Mouse (Mus musculus): ENCODE measurements around the gene Cnr2.

Gene Cnr2

DNA sequence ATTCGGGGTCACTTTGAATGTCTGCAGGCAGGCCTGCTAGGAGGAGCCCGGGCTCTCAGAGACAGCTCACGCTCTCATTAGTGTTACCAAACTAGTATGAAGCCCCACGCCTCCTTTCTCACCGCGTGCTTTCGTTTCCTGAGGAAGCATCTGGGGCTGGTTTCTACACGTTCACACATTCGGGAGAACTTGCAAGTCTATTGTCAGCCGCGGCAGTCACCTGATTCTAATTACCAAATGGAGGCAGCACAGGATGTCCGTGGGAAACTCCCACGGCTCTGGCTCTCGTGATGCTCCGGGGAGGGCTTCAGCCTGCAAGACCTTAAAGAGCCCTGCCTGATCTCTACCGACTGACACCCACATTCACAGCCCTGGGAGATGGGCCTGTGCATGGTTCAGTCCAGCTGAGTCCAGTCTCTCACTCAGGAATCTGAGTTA is 18.6 kb upstream of the Cnr2 start:
- DNase-seq (ENCODE audit: low spot score): peak; percentile 69

DNA sequence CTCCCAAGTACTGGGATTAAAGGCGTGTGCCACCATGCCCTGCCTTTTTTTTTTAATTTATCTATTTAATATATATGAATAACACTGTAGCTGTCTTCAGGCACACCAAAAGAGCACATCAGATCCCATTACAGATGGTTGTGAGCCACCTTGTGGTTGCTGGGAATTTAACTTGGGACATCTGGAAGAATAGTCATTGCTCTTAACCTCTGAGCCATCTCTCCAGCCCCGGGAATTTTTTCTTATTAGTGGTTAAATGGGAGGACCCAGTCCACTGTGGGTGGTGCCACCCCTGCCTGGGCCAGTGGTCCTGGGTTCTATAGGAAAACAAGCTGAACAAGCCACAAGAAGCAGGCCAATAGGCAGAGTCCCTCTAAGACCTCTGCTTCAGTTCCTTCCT is 17.5 kb upstream of the Cnr2 start:
- no peak for DNase-seq (ENCODE audit: low spot score)

DNA sequence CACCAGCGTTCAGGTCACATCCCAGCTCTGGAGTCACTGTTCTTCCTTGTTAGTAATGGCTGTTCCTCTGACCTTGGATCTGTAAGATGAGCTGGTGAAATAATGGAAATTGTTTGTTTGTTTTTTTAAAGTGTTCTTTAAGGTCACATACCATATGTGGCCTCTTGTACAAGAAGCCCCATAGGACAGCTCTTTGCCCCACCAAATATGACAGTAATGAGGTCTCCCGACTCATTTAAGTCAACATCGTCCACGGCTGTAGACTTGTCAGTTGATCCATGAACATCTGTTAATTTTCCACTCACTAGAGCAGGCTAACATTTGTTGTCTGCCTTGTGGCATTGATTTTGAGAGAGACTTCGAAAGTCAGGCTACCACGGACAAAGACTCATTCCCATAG is 16.2 kb upstream of the Cnr2 start:
- DNase-seq (ENCODE audit: low spot score): no peak

DNA sequence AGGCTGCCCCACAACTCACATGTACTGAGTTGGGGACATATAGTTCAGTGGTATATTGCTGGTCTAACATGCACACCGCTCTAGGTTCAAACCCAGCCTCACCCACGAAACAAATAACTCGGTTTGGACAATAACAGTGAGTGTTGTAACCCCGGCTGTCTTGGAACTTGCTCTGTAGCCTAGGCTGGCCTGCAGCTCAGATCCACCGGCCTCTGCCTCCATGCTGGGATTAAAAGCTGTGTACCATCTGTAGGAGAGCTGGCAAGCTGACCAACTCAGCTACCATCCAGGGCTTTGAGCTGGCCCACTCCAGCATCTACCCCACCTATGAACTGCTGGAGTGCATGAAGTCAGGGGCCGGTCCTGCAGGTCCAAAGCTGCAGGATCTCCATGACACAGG is 15.2 kb upstream of the Cnr2 start:
- DNase-seq (ENCODE audit: low spot score): no peak

DNA sequence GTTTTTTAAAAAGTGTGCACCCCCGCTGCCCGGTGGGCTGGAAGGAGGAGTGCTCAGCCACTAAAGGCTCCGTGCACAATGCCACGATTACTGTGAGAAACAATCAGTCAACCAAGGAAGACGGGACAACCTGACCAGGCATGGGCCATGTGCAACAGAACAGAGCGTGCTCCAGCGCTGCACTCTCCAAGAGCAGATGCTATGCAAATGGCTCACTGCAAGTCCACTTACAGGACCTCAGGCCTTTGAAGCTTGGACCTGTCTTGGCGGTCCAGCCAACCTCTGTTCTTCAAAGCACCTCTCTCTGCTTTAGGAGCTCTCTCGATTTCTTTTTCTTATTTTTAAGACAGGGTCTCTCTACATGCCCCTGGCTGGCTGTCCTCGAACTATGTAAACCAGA is 14.6 kb upstream of the Cnr2 start:
- DNase-seq (ENCODE audit: low spot score): no peak

DNA sequence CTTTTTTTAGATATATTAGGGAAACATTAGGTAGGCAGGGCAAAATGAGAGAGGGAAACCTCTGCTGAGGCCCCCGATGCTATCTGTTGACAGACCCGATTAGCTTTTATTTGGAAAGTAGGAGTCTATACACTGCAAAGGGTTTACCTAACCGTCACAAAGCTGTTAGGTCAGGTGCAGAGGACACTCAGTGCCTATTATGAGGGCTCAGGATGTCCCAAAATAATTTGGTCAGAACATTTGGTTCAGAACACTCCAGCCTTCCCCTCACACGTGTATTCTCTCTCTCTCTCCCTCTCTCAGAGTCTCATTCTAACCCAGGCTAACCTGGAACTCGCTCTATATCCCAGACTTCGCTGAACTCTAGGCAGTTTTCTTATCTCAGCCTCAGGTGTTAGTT is 13.2 kb upstream of the Cnr2 start:
- DNase-seq (ENCODE audit: low spot score): no peak

DNA sequence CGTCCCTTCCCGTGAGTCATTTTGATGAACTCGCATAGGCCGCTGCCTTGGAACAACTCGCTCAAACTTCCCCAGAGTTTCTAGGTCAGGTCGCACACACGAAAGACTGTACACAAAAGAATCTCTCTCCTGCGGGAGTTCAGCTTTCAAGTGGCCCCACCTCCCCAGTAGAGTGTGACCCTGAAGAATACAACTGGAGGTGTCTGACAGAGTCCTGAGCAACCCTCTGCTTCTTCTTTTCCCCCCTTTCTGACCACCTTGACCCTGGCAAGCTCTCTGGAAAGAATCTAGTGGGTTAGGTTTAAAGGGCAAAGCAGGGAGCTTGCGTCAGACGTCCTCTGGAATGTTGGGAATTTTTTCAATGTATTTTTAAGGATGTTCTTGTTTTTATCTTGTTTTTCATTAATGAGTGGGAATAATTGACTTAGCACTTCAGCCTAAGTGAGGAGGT is 11.8 kb upstream of the Cnr2 start:
- DNase-seq (ENCODE audit: low spot score): no peak

DNA sequence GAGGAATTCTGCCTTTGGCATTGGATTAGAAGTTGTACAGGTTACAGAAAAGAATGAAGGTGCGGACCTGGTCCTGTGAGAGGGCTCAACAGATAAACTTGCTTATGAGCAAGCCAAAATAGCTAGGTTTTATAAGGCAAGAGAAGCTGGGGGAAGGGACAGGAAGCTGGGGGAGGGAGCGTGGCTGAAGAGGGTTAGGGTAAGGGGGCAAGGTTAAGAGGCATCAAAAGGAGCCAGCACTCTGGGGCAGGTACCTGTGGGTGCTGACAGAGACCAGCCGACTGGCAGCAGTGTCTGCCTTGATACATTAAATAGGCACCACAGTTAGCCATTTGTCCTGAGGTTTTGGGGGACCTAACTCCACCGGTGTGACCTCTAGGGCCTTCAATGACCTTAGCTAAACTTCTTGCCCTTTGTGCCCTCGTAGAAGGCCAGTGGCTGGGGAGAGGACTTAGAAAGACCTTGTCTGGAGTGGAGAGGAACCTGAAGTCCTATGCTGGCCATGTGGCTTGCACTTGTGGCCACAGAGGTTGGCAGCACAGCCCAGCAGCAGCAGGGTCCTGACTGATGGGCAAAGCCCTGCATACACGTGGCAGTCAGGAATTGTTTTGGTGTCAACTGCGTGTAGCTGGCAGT is 11.2 kb upstream of the Cnr2 start:
- no peak for DNase-seq (ENCODE audit: low spot score)

DNA sequence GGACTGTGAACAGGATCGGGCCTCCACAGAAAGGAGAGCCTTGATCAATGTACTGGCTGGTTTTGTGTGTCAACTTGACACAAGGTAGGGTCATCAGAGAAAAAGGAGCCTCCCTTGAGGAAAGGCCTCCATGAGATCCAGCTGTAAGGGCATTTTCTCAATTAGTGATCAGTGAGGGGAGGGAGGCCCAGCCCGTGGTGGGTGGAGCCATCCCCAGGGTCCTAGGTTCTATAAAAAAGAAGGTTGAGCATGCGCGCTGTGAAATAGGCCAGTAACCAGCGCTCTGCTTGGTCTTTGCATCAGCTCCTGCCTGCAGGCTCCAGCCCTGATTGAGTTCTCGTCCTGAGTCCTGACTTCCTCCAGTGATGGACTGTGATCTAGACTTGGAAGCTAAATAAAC is 10.7 kb upstream of the Cnr2 start:
- DNase-seq (ENCODE audit: low spot score): peak; percentile 40

DNA sequence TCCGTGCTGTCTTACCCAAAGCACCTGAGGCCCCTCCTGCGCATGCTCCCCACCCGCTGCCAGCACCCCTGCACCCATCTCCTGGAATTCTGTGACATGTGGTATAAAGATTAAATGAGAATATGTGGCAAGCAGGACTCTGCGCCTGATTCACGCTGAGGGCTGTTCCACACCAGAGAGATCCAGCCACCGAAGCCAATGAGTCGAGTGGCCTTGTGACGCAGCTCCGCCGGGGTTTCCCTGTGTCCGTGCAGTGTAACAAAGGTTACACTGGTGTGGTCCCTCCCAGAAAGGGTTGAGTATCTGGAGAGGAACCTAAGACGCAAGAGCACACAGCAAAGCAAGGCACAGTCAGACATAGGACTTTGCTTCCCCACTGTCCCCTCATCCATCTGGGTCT is 9.5 kb upstream of the Cnr2 start:
- no peak for DNase-seq (ENCODE audit: low spot score)

DNA sequence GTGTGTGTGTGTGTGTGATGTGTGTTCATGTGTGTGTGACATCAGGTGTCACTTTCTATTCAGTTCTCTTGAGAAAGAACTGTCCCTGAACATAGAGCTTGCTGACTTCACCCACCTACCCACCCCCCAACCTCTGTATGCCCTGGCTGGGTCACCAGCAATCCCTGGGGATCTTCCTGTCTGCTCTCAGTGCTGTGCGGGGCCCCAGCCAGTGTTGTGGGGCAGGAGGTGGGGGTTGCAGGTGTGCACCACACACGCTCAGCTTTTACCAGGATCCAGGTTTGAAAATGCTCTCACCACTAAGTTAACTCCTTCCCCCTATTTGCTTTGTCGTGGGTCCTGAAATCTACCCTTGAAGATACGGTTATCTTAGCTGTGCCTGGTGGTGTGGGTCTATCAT is 9.0 kb upstream of the Cnr2 start:
- no peak for DNase-seq (ENCODE audit: low spot score)

DNA sequence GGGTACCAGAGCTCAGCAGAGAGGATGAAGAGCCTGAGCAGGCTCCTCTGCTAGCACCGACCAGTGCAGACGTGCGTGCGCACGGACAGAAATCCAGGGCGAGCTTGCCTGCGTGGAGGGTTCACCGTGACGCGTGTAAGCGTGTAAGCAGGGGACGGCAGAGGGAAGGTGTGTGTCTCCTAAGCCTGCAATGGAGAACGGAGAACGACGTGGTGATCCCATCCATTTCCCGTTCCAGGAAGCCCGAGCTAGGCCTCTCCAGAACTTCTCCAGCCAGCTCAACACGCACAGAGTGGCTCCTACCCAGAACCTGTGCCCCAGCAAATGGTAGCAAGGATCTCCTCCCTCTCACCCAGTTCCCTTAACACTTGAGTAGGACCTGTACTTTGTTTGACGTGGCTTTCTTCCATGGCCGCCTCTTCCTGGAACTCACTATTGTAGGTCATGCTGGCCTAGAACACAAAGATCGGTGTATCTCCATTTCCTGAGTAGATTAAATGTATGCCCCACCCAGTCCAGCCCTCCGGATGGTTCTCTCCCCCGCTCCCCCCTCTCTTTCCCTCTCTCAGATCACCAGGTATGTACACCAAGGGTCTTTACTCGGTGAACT is 6.6 kb upstream of the Cnr2 start:
- no peak for DNase-seq (ENCODE audit: low spot score)

DNA sequence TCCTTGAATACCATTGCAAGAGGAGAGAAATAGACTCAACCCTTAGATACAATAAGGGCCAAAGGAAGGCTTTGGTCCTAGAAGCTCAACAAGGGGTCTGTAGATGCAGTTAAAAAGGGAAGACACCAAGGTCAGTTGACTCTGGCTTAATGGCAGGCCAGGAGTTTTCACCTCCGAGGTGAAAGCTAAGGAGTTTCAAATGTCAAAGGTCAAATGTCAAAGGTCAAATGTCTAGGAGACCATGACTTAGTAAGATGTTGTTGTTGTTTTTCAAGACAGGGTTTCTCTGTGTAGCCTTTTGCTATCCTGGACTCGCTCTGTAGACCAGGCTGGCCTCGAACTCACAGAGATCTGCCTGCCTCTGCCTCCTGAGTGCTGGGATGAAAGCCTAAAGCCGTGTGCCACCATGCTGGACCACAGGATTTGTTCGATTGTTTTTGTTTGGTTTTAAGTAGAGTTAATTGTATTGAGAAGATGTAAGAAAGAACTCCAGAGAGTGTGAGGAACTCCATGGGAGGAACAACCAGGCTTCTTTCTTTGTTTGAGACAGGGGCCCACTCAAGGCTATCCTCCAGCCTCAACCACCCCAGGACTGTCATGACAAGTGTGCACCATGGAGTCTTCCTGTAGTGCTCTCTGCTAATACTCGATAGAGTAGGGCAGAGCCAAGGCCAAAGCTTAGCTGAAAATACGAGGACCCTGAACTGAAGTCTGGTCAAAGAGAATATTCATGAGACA is 5.9 kb upstream of the Cnr2 start:
- no peak for DNase-seq (ENCODE audit: low spot score)

DNA sequence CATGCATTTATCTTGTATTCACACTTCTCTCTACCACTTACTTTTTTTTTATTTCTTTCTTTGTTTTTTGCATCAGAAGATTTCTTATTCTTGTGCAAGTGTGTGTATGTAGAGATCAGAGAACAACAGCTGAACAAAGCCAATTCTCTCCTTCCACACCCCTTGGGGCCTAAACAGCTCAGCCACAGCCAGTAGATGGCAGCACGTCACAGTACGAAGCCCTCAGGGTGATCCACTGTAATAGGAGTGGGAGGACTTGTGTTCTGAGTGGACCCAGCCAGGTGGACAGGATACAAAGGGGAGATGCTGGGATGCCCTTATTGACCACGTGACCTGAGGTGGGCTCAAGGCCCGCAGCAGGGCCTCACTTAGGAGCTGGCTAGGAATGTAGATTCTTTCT is 5.3 kb upstream of the Cnr2 start:
- DNase-seq (ENCODE audit: low spot score): peak; percentile 87

DNA sequence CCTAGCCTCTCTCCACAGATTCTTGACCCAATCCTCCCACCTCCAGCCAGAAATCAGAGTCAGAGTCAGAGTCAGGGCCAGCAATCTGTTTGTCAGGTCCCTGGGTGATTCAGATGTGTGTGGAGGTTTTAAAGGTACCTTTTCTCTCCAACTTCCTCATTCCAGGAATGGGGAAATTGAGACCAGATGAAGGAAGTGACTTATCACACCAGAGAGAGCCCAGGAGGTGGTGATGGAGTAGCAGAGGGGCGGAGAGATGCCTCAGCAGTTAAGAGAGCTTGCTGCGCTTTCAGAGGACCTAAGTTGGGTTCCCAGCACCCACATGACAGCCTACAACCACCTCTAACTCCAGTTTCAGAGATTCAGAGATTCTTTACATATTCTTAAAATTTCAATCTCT is 3.7 kb upstream of the Cnr2 start:
- no peak for DNase-seq (ENCODE audit: low spot score)

DNA sequence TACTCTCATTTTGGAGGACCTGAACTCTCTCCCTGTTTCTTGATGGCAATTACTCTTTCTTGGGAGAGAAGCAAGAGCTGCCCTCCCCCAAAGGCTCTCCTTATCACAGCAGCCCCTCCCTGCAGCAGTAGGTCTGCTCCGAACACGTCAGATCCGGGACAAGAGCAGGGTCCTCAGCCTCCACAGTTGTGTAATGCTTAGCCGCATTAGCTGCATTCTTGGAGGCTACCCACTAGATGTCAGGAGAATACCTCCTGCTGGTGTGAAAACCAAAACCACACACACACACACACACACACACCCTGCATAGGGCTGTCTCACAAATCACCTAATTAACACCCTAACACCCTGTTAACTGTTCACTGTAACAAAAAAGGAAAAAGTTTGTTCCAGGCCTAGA is 2.3 kb upstream of the Cnr2 start:
- DNase-seq (ENCODE audit: low spot score): no peak

DNA sequence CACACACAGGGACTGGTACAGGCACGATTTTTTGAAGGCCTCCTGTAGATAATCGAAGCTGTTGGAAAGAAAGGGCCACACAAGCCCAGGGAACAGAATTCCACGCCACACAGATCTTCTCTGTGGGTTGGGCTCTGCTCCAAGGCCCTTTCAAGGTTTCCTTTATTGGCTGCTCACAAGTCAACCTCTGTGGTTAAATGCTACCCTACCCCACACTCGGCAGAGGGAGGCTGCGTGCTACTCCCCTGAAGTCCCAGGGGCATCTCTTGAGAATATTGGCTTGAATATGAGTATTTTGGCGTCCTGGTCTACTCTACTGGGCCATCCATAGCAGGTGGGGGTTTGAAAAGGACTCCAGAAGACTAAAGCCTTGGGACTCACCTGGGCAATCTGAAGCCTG is 963 bp downstream of the Cnr2 start:
- DNase-seq (ENCODE audit: low spot score): no peak

DNA sequence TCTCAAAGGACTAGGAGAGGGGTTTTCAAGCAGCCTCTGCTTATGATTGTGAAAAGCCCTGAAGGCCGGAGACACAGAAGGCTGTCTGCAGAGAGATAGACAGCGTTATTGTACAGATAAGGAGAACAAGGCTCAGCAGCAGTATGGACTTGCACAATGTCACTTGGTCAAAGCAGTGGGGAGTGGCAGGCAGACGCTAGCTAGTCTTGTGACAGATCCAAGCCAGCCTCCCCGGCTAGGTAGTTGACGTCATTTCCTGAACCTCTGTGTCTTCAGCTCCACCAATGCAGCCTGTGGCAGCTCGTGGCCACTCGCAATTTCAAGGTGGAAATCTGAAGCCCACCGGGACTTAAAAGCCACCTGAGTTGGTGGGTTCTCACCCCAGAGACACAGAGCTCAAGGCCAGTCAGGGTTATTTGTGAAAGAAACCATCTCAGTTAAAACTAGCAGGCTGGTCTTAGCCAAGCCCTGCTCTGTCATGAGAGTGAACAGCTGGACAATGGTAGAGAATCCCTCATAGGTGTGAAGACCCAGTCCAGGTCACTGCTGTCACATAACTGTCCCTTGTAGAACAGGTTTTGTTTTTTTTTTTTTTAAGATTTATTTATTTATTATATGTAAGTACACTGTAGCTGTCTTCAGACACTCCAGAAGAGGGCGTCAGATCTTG is 3.3 kb downstream of the Cnr2 start:
- peak; percentile 36 for DNase-seq (ENCODE audit: low spot score)

DNA sequence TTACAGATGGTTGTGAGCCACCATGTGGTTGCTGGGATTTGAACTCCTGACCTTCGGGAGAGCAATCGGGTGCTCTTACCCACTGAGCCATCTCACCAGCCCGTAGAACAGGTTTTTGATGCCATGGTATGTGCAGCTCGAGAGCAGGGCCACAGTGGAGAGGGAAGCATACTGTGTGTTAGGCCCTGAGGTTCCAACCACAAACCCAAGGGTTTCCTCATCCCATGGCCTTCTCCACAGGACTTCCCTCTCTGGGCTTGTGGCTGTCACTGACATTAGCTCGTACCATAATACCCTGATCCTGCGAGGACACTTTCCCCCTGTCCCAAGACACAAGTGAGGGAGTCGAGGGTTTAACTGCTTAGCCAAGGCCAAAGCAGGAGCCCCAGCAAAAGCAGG is 3.9 kb downstream of the Cnr2 start:
- no peak for DNase-seq (ENCODE audit: low spot score)

DNA sequence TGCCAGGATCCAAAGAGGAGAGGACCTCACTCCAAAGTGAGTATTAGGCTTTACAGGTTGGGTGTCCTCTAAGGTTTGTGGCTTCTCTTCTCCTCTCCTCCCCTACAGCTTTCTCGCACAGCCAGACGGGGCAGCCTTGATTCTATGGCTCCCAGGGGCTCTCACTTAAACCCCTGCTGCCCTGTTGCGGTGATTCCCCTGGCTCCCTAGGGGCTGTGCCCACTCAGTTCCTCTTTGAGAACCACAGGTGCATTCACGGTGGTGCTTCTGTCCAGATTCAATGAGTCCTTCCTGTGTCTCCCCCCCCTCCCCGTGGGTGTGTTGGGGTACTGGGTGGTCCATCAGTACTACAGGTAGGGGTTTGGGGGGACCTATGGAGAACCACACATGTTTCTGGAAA is 4.8 kb downstream of the Cnr2 start:
- no peak for DNase-seq (ENCODE audit: low spot score)

DNA sequence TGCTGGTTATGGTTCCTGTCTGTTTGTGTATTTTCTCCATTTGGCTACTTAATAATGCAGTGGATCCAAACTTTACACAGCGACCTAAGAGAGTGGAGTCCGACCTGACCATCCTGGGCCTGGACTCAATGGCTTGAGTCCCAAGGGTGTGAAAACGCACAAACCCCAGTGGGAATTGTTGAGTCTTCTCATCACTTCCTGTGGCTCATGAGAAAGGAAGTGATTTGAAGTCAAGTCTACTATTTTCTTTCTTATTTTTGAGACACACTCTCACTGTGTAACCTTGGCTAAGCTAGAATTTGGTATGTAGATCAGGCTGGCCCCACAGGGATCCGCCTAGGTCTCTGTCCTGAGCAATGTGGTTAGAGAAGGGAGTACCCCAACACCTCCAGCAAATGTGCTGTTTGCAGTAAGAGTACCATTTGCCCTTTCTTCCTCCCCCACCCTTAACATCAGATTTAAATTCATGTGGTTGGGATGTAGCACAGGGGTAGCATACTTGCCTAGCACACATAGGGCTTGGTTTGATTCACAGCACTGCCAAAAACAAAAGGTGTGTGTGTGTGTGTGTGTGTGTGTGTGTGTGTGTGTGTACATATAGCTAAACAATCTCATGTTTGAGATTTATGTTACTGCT is 7.5 kb downstream of the Cnr2 start:
- DNase-seq (ENCODE audit: low spot score): no peak

DNA sequence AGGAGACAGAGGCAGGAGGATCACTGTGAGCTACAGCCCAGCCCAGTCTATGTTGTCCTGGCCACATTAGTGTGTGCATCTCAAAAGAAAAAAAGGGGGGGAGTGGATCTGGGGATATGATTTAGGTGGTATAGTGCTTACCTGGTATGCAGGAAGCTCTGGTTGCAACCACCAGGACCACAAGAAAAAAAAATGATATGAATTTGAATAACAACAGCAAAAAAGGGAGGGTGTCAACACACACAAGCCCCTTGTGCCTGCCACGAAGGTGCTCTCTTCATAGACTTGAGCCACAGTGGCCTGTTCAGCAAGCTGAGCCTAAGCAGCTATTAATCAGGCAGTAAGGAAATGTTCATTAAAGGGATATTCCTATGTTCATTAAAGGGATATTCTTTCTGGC is 9.6 kb downstream of the Cnr2 start:
- DNase-seq (ENCODE audit: low spot score): no peak

DNA sequence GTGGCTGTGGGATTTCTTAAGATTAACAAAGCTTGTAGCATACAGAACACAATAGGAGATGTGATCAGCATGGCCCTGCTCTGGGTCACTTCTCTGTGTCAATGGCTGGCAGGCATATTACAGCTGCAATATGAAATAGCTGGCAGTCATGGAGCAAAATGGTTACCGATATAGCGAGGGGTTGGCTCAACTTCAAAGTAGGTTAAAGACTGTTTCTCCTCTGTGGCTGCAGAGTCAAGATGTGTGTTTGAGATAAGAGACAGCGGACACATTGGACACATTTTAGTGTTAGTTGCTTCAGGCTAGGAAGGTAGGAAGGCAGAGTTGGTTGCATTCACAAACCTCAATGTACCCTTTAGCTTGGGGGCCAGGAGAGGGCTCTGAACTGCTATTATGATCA is 11.4 kb downstream of the Cnr2 start:
- no peak for DNase-seq (ENCODE audit: low spot score)
